Mouse (Mus musculus) bone marrow, adult 2 months (tissue): Measurements from ENCODE around the gene Fig4. TPM values are rescaled to one million over a fixed set of nuclear protein-coding genes. Genes with fewer than 3 reads are reported as not detected.

Experiments used
- H3K27ac ChIP-seq: fragments of 200-500 bp; 2 replicates; pipeline ENCODE4 v1.5.1; 2012; ENCODE audit warnings: low read depth, mild to moderate bottlenecking, control low read depth, inconsistent platforms, low read length; ENCODE audit not compliant: control insufficient read depth, poor library complexity, insufficient read depth
- H3K4me1 ChIP-seq: fragments of 200-500 bp; 2 replicates; pipeline ENCODE4 v1.6.1; 2011; ENCODE audit warnings: low read length; ENCODE audit not compliant: control insufficient read depth, insufficient read depth
- H3K4me3 ChIP-seq: fragments of 200-500 bp; replicated peaks from 2 replicates; pipeline ENCODE3; 2011; ENCODE audit warnings: mild to moderate bottlenecking, low read depth, low read length, control low read depth; ENCODE audit not compliant: control insufficient read depth
- CTCF ChIP-seq: fragments of 200-500 bp; IDR thresholded peaks from 2 replicates; pipeline ENCODE4 v1.5.1; 2011; ENCODE audit warnings: low read length, control low read depth; ENCODE audit not compliant: control insufficient read depth, insufficient read depth
- POLR2A ChIP-seq: fragments of 200-500 bp; IDR thresholded peaks from 2 replicates; pipeline ENCODE4 v1.6.1; 2011; ENCODE audit warnings: low read depth, mild to moderate bottlenecking, control low read depth, low read length, borderline replicate concordance; ENCODE audit not compliant: control insufficient read depth
- WGBS: fragments of 180-500 bp; shearing (Covaris S2); methylation state at CpG from one replicate; pipeline ENCODE4 v1.1.7; 2018; 5-methylcytosine and 5-hydroxymethylcytosine counted together
- polyA plus RNA-seq: library from polyadenylated mRNA; stranded (reverse); fragments of >200 nt; gene quantifications from 2 replicates; pipeline ENCODE4 v1.2.4, GENCODE M21; 2011; ENCODE audit warnings: low replicate concordance; ENCODE audit not compliant: missing spikeins, insufficient read depth, insufficient read length

Fig4 gene
- polyA plus RNA-seq, 1 experiment: 6.4 TPM

DNA sequence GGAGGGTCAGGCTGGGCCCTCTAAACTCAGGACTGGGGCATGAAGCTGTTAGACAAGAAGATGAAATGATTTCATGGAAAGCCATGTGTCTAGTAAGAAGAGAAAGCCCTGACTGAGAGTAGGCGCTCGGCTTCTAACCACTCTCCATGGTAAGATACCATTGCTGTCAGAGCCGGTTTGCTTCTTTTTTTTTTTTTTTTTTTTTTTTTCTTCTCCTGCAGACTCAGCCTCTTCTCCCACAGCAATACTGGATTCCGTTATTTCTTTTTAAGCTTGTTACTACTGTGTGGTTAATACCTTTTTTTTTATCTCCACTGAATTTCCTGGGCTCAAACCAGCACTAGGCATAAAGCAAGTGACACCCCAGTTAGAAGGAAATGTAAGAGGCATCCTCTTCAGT lies 151.2 kb downstream of the Fig4 start:
- TF ChIP-seq POLR2A (no peak), CTCF (no peak)

DNA sequence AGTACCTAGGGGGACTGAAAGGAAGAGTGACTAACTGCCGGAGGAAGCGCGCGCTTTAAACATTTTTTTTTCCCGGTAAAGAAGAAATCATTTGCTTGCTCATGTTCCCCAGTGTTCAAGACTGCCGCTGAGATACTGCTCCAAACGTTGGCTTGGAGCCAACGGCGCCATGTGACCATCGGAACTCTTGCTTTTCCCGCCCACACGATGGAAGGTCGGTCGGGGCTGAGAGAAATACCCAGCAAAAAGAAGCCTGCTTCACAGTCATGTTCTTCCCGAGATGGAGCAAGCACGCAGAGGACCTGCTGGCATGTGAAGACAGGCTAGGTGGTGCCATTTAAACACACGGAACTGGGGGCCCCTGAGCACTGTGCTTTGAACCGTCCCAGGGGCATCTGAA lies 151.6 kb downstream of the Fig4 start:
- no peak for TF ChIP-seq CTCF
- TF ChIP-seq POLR2A: no peak
- no peak overlapping the region for H3K4me3 ChIP-seq
- no peak overlapping the region for H3K27ac ChIP-seq
- no peaks in the 10 kb centered on the region for H3K4me1 ChIP-seq
- 73% methylated on average over 18 of the region's 18 CpGs for WGBS

More for the DNA sequence above, 151.2 kb downstream of the Fig4 start:
- Histone ChIP-seq H3K4me3 (no peak overlapping the region), H3K27ac (no peak overlapping the region), H3K4me1 (no peaks in the 10 kb centered on the region; the same call in 1 of the 2 replicates)
- WGBS: 83% methylated on average over 4 of the region's 4 CpGs

DNA sequence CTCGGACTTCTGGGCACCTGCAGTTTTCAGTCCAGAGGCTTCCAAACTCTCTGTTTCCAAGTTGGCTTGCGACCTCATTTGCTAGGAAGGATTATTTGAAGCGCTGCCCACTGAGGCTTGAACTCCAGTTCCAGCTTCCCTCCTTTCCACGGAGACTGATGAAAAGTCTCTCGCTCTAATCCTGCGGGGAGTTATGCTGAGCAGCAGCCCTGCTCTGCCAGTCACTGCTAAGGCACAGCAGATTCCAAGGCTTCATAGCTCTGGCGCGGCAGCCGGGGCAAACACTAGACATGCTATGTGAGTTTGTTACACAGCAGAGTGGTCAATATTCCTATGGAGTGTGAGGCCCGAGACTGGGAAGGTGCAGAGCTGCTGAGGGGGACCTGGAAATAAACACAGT lies 152.0 kb downstream of the Fig4 start:
- TF ChIP-seq POLR2A (no peak), CTCF (no peak)
- Histone ChIP-seq H3K27ac (no peak overlapping the region), H3K4me1 (no peaks in the 10 kb centered on the region), H3K4me3 (no peak overlapping the region)
- WGBS: 79% methylated on average over 10 of the region's 10 CpGs

DNA sequence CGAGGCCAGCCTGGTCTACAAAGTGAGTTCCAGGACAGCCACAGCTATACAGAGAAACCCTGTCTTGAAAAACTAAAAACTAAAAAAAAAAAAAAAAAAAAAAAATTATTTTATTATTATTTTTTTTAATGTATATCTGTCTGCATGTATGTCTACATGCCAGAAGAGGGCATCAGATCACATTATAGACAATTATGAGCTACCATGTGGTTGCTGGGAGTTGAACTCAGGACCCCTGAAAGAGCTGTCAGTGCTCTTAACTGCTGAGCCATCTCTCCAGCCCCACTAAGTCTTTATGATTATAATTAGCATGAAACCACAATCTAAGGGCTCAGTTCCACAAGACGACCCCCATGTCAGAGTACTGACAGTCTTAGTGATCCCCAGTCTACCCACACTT lies 152.6 kb downstream of the Fig4 start:
- Histone ChIP-seq H3K4me3 (no peak overlapping the region), H3K4me1 (no peaks in the 10 kb centered on the region), H3K27ac (no peak overlapping the region)
- TF ChIP-seq POLR2A (no peak), CTCF (no peak)
- 69% methylated on average over 2 of the region's 2 CpGs for WGBS

DNA sequence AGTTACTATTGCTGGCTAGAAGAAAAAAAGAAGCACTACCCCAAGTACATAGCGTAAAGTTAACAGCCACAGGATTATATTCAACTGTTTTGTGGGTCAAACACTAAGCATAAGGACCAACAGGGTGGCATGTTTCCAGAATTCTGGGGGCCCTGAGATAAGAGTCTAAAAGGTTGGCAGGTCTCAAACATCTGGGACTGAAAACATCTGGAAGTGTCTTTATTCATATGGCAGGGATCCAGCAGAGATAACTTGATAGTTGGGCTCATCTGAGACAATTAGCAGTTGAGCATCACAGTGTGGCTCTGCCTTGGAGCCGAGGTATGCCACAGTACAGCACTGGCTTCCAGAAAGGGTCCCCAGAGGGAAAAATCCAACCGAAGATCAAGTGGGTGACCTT lies 153.8 kb downstream of the Fig4 start:
- WGBS: 62% methylated on average over 3 of the region's 3 CpGs
- TF ChIP-seq POLR2A (no peak), CTCF (no peak)
- Histone ChIP-seq H3K4me3 (no peak overlapping the region), H3K4me1 (no peaks in the 10 kb centered on the region), H3K27ac (no peak overlapping the region)

DNA sequence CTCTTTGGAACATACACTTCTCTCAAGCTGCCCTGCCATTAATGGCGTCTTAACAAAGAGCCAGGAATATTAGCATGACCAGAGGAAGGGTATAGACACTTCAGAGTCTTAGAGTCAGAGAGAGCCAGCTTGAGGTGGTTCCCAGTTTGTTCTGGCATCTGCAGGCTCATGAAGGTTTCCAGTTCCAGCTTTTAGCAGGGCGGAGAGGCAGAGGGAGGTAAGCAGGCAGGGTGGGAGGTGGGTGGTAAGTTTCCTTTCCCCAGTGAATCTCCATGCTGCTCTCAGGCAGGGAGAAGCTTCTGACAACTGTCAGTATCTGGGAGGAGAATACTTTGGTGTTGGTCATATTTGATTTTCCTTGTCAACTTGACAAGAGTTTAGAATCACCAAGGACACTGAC lies 156.9 kb downstream of the Fig4 start:
- H3K27ac ChIP-seq: no peak overlapping the region
- no peak for TF ChIP-seq POLR2A
- TF ChIP-seq CTCF: no peak
- H3K4me3 ChIP-seq: no peak overlapping the region
- H3K4me1 ChIP-seq: no peaks in the 10 kb centered on the region
- WGBS: 71% methylated on average over 2 of the region's 2 CpGs

Other genes with a start within 250 kb of the Fig4 start
- gene Gpr6, start 231.0 kb downstream of the Fig4 start, polyA plus RNA-seq: not detected in 2 replicates
- 0.22 TPM in 1 of 2 replicates, not detected in the other for gene Ak9, start 720 bp upstream of the Fig4 start, polyA plus RNA-seq
- gene Zbtb24, start 147.1 kb upstream of the Fig4 start, polyA plus RNA-seq: 7.7 and 11.9 TPM in 2 replicates
- gene Mical1, start 173.1 kb upstream of the Fig4 start, polyA plus RNA-seq: 50.0 and 123 TPM in 2 replicates
- 3.9 and 16.7 TPM in 2 replicates for gene Smpd2, start 187.1 kb upstream of the Fig4 start, polyA plus RNA-seq
- gene Ppil6, start 187.2 kb upstream of the Fig4 start, polyA plus RNA-seq: not detected in 2 replicates
- 20.0 and 36.5 TPM in 2 replicates for gene Cd164, start 216.2 kb upstream of the Fig4 start, polyA plus RNA-seq